Mouse (Mus musculus) ES-E14 (cell line): ENCODE results near the gene Gpr137.

Source experiments
- HCFC1 ChIP-seq: IDR thresholded peaks from 2 replicates; pipeline ENCODE4 v1.6.1; 2012; ENCODE audit warnings: low read length, inconsistent platforms, borderline replicate concordance; ENCODE audit not compliant: insufficient read depth
- ZNF384 ChIP-seq: IDR thresholded peaks from 2 replicates; pipeline ENCODE4 v1.6.1; 2012; ENCODE audit warnings: low read depth, low read length, inconsistent platforms

- no peak for TF ChIP-seq ZNF384
- TF ChIP-seq HCFC1, result no peak
Observed at GRCm38 (mm10) chr19:6937541-6938465, 4.5 kb downstream of the Gpr137 start.
